Mouse (Mus musculus): ENCODE measurements around the gene Lamc1. TPM values are rescaled to one million over a fixed set of nuclear protein-coding genes. Genes with fewer than 3 reads are reported as not detected.

Gene Lamc1
- 2.6 and 3.6 TPM in 2 replicates for polyA plus RNA-seq (2021; fragmentation: Nextera tagmentation)
- long read RNA-seq, experiment 1, partial matches to known transcripts = 8 of 9 reads
- long read RNA-seq, experiment 1, other reads (novel, unspliced or antisense) = 1 of 9 reads
- long read RNA-seq, experiment 2, partial matches to known transcripts = 5 of 5 reads
- long read RNA-seq, experiment 2, other reads (novel, unspliced or antisense) = 0 of 5 reads

GRCm38 (mm10) chr1:153332444-153333295 is at the start of gene Lamc1:
Gene Lamc1 (minus strand): TSS chr1:153332786.

GRCm38 (mm10) chr1:153185828-153186803 is 146.5 kb downstream of the Lamc1 start, which contains the start of gene Lamc2:
Gene Lamc2 (minus strand): TSS chr1:153186447.

Other genes with a start within 250 kb of the Lamc1 start
- gene Lamc2, start 146.3 kb downstream of the Lamc1 start, polyA plus RNA-seq (2021; fragmentation: Nextera tagmentation) = 2.8 and 5.1 TPM in 2 replicates
- 0.31 and 0.46 TPM in 2 replicates for gene Shcbp1l, start 92.4 kb upstream of the Lamc1 start, polyA plus RNA-seq (2021; fragmentation: Nextera tagmentation)
- 14.9 and 16.9 TPM in 2 replicates for gene Dhx9, start 154.9 kb upstream of the Lamc1 start, polyA plus RNA-seq (2021; fragmentation: Nextera tagmentation)
- 4.3 and 5.9 TPM in 2 replicates for gene Npl, start 217.3 kb upstream of the Lamc1 start, polyA plus RNA-seq (2021; fragmentation: Nextera tagmentation)